Mouse (Mus musculus) heart, embryonic 15.5 days (tissue): ENCODE measurements around the gene Fam118b. TPM values are rescaled to one million over a fixed set of nuclear protein-coding genes. Genes with fewer than 3 reads are reported as not detected.
A peak's percentile ranks its signal among the peaks of the same experiment; 100 is the strongest.

Experiments
- ATAC-seq: fragments of 200-750 bp; cut with Nextera tagmentation; replicated peaks from 2 replicates; pipeline ENCODE4 v1.8.0; 2017; ENCODE audit warnings: low read depth, moderate TSS enrichment; ENCODE audit not compliant: insufficient number of reproducible peaks, insufficient read depth, low FRiP score
- H3K27ac ChIP-seq: fragments of 300-500 bp; sonication (generic); 2 replicates; pipeline ENCODE4 v1.5.1; 2015; ENCODE audit warnings: mild to moderate bottlenecking, inconsistent platforms
- H3K27me3 ChIP-seq: fragments of 300-500 bp; sonication (generic); 2 replicates; pipeline ENCODE4 v1.6.1; 2015; ENCODE audit warnings: inconsistent platforms
- H3K36me3 ChIP-seq: fragments of 300-500 bp; sonication (generic); 2 replicates; pipeline ENCODE4 v1.6.1; 2015; ENCODE audit warnings: mild to moderate bottlenecking, inconsistent platforms
- H3K4me1 ChIP-seq: fragments of 300-500 bp; sonication (generic); replicated peaks from 2 replicates; pipeline ENCODE4 v1.6.1; 2015; ENCODE audit warnings: inconsistent platforms
- H3K4me2 ChIP-seq: fragments of 300-500 bp; sonication (generic); 2 replicates; pipeline ENCODE4 v1.6.1; 2015; ENCODE audit warnings: inconsistent platforms, mild to moderate bottlenecking, moderate library complexity
- H3K4me3 ChIP-seq: fragments of 300-500 bp; sonication (generic); 2 replicates; pipeline ENCODE4 v1.5.1; 2015; ENCODE audit warnings: mild to moderate bottlenecking, inconsistent platforms
- H3K9ac ChIP-seq: fragments of 300-500 bp; sonication (generic); 2 replicates; pipeline ENCODE4 v1.6.1; 2015; ENCODE audit warnings: mild to moderate bottlenecking, inconsistent platforms
- H3K9me3 ChIP-seq: fragments of 300-500 bp; sonication (generic); replicated peaks from 2 replicates; pipeline ENCODE4 v1.6.1; 2016; ENCODE audit warnings: inconsistent platforms
- WGBS: fragments of 180-500 bp; shearing (Covaris S2); methylation state at CpG from one replicate; pipeline ENCODE4 v1.1.7; 2015; ENCODE audit warnings: mixed read lengths; 5-methylcytosine and 5-hydroxymethylcytosine counted together
- polyA plus RNA-seq: library from polyadenylated mRNA; unstranded; fragments of >200 nt; fragmentation: Nextera tagmentation; extraction: Ambion mirVana; gene quantifications from 2 replicates; pipeline ENCODE4 v1.2.1, GENCODE M21; 2015

The Fam118b gene
- polyA plus RNA-seq, result 23.2 and 26.3 TPM in 2 replicates

DNA sequence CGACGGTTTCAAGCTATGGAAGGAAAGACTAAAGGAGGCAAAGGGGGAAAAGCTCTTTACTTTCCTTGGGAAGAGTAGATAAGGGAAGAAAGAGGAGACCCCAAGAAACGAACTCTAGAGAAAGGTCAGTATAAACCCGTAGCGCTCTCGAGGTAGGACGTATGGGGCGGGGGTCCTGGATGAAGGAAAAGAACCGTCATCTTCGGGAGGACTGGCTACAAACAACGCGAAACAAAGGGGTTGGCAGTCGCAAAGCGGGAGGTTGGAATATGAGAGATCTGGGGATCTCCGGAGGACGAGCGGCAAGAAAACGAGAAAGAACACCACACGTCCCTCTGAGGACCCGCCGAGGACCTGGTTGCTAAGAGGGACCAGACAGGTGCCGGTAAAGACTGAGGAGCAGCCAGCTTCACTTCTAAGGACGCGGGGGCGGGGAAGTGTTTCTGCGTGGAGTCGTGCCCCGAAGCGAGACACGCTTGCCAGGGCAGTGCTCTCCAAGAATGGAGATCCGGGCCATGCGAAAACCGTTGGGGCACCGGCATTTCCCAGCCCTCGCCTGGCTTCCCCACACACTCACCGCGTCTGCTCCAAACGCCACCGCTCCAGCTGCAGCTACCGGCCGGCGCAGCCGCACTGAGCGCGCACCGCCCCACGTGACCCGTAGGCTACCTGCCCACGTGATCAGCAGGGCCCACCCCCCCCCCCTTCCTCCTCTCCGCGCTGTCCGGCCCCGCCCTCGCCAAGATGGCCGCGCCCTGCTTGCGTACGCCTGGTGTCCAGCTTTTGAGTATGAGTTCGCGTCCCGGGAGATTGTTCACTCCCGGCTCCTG lies at the start of gene Fam118b, which contains the start of gene Rpusd4:
TSS of gene Fam118b (minus strand) at position 660 of the 830 bp plus-strand sequence.
TSS of gene Rpusd4 (plus strand) at position 720 of the 830 bp plus-strand sequence.
- WGBS, result under 1% methylated on average over 62 of the region's 62 CpGs
- peaks cover 20% of the 10 kb centered on the region for H3K36me3 ChIP-seq
- peak within 1 kb of the TSS; percentile 91 for H3K4me2 ChIP-seq
- H3K27me3 ChIP-seq, result no peaks in the 10 kb centered on the region
- ATAC-seq, result peak; percentile 96
- peak within 1 kb of the TSS; percentile 95 for H3K4me3 ChIP-seq
- no peaks in the 10 kb centered on the region for H3K9me3 ChIP-seq
- H3K9ac ChIP-seq, result peak within 1 kb of the TSS; percentile 80
- peaks cover 17% of the 10 kb centered on the region for H3K4me1 ChIP-seq
- peak within 1 kb of the TSS; percentile 85 for H3K27ac ChIP-seq

DNA sequence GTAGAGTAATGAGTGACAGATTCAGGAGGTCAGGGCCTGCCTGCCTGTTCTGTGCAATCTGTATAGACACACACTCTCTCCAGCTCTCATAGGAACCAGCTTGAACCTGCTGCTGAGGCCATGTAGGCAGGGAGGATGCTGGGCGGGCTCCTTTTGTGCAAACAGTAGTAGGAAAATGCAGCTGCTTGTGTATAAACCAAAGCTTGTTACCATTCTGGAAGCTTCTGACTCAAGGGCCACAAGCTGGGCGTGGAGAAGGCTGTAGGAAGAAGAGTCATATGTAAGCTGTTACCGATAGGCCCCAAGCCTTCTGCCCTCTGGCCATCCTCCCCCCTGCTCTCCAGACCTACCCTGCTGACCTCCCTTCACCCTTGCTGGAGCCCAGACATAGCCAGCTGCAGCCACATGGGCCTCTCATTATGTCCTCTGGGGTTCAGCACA lies 49.2 kb upstream of the Fam118b start:
- Histone ChIP-seq H3K4me3 (no peak overlapping the region), H3K36me3 (no peaks in the 10 kb centered on the region), H3K9me3 (no peaks in the 10 kb centered on the region), H3K27me3 (no peaks in the 10 kb centered on the region), H3K27ac (no peak overlapping the region), H3K4me2 (no peak overlapping the region), H3K9ac (no peak overlapping the region), H3K4me1 (peaks cover 23% of the 10 kb centered on the region)
- no peak for ATAC-seq
- 79% methylated on average over 3 of the region's 3 CpGs for WGBS

DNA sequence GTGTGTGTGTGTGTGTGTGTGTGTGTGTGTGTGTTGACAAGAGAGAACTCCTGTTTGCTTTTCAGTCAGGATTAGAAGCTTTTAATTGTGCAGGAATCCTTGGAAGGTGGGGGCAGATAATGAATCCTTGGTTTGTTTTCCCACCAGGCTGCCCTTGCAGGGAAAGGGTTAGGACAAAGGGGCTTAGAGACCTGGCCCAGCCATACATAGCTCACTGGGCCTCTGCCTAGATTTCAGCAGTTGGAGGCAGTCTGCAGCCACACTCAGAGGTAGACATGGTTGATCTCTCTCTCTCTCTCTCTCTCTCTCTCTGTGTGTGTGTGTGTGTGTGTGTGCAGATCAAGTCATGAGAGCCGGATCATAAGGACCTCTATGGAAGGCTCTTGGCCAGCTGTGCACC lies 46.6 kb upstream of the Fam118b start:
- Histone ChIP-seq H3K27me3 (no peaks in the 10 kb centered on the region), H3K4me2 (no peak overlapping the region), H3K27ac (no peak overlapping the region), H3K9me3 (no peaks in the 10 kb centered on the region), H3K4me1 (peaks cover 23% of the 10 kb centered on the region), H3K4me3 (no peak overlapping the region), H3K9ac (no peak overlapping the region), H3K36me3 (no peaks in the 10 kb centered on the region)
- 31% methylated on average over 1 of the region's 1 CpGs for WGBS
- no peak for ATAC-seq

DNA sequence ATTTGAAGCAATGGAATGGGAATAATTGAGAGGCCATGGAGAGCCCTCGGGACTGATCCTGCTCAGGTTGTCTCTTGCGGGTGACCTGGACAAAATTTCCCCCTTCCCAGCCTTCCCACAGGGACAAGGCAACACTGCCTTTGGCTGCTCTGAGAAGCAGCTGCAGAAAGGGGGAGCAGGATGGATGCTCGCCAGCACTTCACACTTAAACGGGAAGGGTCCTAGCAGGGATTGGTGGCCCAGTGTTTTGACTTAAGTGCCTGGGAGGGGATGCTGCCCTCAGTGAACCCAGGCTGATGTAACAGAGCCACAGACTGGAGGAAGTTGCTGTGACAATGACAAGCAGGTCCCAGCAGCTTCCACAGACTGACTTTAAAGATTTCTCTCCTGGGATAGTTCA lies 46.0 kb upstream of the Fam118b start:
- peak overlapping the region; percentile 19; the same call in 1 of the 2 replicates for H3K9ac ChIP-seq
- WGBS, result 36% methylated on average over 4 of the region's 4 CpGs
- H3K4me3 ChIP-seq, result no peak overlapping the region
- H3K27me3 ChIP-seq, result no peaks in the 10 kb centered on the region
- no peak overlapping the region for H3K27ac ChIP-seq
- no peaks in the 10 kb centered on the region for H3K36me3 ChIP-seq
- no peak overlapping the region for H3K4me2 ChIP-seq
- no peaks in the 10 kb centered on the region for H3K9me3 ChIP-seq
- ATAC-seq, result no peak
- peaks cover 23% of the 10 kb centered on the region for H3K4me1 ChIP-seq

DNA sequence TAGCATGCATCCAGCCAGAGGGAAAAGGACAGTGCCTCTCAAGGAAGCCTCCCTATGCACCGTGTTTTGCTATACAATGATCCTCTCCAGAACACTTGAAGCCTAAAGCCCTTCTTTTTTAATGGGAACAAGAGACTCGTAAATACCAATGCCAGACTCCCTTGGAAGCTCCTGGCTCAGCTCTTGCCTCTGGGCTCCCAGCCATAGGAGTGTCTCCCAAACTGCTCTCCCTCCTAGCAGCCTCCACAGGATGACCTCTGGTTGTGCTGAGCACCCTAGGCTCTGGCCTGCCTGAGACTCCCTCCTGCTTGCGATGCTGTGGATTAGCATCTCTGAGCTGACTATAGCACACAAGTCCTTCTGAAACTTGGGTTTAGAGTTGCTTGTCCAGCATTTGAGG lies 44.9 kb upstream of the Fam118b start:
- 43% methylated on average over 3 of the region's 3 CpGs for WGBS
- Histone ChIP-seq H3K27ac (peak overlapping the region; percentile 13; the same call in 1 of the 2 replicates), H3K36me3 (no peaks in the 10 kb centered on the region), H3K4me2 (no peak overlapping the region), H3K9ac (no peak overlapping the region), H3K4me1 (peaks cover 18% of the 10 kb centered on the region), H3K27me3 (no peaks in the 10 kb centered on the region), H3K9me3 (no peaks in the 10 kb centered on the region), H3K4me3 (no peak overlapping the region)
- no peak for ATAC-seq

DNA sequence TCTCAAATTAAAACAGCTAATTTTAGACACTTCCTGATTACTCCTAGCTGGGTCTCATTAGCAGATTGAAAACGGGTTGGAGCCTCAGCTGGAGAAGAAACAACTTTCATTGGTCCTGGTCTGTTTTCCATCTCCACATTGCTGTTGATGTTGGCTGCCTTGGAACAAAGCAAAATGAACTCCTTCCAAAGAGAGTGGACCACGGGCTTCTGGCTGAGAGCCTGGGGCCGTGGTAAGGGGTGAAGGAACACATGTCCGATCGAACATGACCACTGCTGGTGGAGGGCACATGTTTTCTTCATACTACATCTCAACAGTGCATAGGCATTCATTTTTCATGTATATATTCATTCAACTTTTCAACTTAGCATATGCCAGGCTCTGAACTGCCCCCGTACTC lies 42.8 kb upstream of the Fam118b start:
- no peaks in the 10 kb centered on the region for H3K9me3 ChIP-seq
- peaks cover 16% of the 10 kb centered on the region for H3K4me1 ChIP-seq
- no peak for ATAC-seq
- no peak overlapping the region for H3K9ac ChIP-seq
- H3K4me2 ChIP-seq, result no peak overlapping the region
- no peaks in the 10 kb centered on the region for H3K27me3 ChIP-seq
- no peak overlapping the region for H3K27ac ChIP-seq
- H3K4me3 ChIP-seq, result no peak overlapping the region
- H3K36me3 ChIP-seq, result no peaks in the 10 kb centered on the region
- 72% methylated on average over 6 of the region's 6 CpGs for WGBS

DNA sequence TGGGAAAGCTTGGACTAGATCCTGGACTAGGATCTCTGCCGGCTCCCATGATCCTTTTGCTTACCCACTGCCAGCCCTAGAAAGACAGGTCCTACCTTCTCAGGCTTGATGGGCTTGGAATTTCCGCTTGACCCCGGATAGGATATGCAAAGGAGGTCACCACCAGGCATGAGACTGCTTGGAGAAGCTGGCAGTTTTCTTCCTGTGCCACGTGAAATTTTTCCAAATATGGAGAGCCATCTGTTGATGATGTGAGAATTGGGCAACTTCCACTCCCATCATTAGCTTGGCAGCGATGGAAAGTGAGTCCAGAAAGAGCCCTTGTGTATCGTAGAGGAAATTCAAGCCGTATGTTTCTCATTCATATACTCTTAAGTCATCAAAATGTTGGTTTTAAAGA lies 39.9 kb upstream of the Fam118b start:
- WGBS, result 71% methylated on average over 7 of the region's 7 CpGs
- Histone ChIP-seq H3K4me1 (peaks cover 2% of the 10 kb centered on the region), H3K4me3 (no peak overlapping the region), H3K27me3 (no peaks in the 10 kb centered on the region), H3K4me2 (no peak overlapping the region), H3K9me3 (no peaks in the 10 kb centered on the region), H3K9ac (no peak overlapping the region), H3K27ac (no peak overlapping the region), H3K36me3 (no peaks in the 10 kb centered on the region)
- ATAC-seq, result no peak

DNA sequence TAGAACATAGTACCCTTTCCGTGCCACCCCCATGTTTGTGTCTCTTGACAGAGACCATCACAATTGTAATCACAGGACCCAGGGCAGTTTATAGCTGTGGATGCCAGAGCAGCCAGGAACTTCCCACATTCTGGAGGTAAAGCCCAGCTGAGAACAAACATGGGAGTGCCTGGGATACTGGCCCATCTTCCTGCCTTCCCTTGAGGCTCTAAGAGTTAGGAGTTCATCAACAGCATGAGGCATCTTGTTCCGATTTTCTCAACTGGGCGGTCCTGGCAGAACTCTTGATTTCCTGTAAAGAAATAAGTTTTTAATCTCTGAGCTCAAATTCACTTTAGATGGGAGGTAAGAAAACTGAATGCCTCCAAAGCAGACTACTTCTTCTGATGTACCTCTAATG lies 34.6 kb upstream of the Fam118b start:
- no peaks in the 10 kb centered on the region for H3K36me3 ChIP-seq
- WGBS, result 87% methylated on average over 3 of the region's 3 CpGs

DNA sequence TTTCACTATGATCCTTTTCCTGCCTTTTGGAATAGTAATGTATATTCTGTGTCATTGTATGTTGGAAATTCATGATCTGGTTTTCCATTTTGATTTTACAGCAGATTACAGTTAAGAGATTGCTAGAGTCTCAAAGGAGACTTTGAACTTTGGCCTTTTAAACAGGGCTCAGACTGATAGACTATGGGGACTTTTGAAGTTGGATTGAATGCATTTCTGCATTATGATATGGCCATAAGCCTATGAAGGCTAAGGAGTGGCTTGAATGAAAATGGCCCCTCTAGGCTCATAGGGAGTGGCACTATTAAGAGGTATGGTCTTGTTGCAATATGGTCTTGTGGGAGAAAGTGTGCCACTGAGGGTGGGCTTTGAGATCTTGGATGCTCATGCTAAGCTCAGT lies 30.2 kb upstream of the Fam118b start:
- no peaks in the 10 kb centered on the region for H3K4me1 ChIP-seq
- no peaks in the 10 kb centered on the region for H3K36me3 ChIP-seq
- H3K27ac ChIP-seq, result no peak overlapping the region
- no peak overlapping the region for H3K4me3 ChIP-seq
- H3K4me2 ChIP-seq, result no peak overlapping the region
- ATAC-seq, result no peak
- no peak overlapping the region for H3K9ac ChIP-seq
- no peaks in the 10 kb centered on the region for H3K27me3 ChIP-seq
- H3K9me3 ChIP-seq, result no peaks in the 10 kb centered on the region

More for the DNA sequence above, 34.6 kb upstream of the Fam118b start:
- Histone ChIP-seq H3K9me3 (no peaks in the 10 kb centered on the region), H3K9ac (no peak overlapping the region), H3K4me1 (no peaks in the 10 kb centered on the region), H3K27ac (no peak overlapping the region), H3K4me3 (no peak overlapping the region), H3K4me2 (no peak overlapping the region), H3K27me3 (no peaks in the 10 kb centered on the region)
- no peak for ATAC-seq

DNA sequence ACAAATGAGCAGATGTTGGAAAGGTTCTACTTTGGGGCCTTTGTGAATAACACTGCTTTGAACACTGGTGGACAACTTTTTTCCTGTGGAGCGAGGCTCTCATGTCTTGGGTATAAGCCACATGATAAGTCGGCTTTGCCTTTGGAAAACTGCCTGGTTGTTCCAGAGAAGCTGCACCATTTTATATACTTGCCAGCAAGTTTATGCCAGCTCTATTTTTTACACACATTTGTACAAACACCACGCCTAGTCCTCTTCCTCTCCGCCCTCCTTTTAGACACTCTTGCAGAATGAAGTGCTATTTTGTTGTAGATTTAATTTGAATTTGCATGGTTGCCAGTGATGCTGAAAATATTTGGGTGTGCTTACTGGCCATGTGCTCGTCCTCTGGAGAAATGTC lies 25.9 kb upstream of the Fam118b start:
- no peak overlapping the region for H3K27ac ChIP-seq
- no peak overlapping the region for H3K4me2 ChIP-seq
- no peaks in the 10 kb centered on the region for H3K36me3 ChIP-seq
- H3K27me3 ChIP-seq, result no peaks in the 10 kb centered on the region
- H3K9me3 ChIP-seq, result no peaks in the 10 kb centered on the region
- no peak for ATAC-seq
- H3K4me1 ChIP-seq, result no peaks in the 10 kb centered on the region; the same call in 1 of the 2 replicates
- H3K4me3 ChIP-seq, result no peak overlapping the region
- WGBS, result 68% methylated on average over 5 of the region's 5 CpGs
- no peak overlapping the region for H3K9ac ChIP-seq

DNA sequence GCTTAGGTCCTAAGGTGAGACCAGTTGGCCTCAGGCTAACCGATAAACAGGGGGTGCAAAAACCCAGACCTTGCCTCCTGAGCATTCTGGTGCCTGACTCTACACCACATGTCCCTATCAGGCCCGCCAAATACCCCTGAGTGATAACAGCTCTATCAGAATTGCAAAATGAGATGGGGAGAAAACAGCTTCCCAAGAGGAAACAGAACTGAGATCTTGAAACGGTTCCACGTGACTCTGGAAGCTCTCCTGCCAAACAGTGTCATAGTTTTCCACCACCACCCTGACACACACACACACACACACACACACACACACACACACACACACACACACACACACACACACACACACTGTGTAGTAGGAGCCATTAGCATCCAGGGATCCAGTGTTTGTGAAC lies 23.3 kb upstream of the Fam118b start:
- Histone ChIP-seq H3K27me3 (no peaks in the 10 kb centered on the region), H3K4me3 (no peak overlapping the region), H3K4me2 (no peak overlapping the region), H3K27ac (no peak overlapping the region), H3K9me3 (no peaks in the 10 kb centered on the region), H3K4me1 (peaks cover 2% of the 10 kb centered on the region), H3K36me3 (no peaks in the 10 kb centered on the region), H3K9ac (no peak overlapping the region)
- WGBS, result 30% methylated on average over 4 of the region's 4 CpGs
- ATAC-seq, result no peak

DNA sequence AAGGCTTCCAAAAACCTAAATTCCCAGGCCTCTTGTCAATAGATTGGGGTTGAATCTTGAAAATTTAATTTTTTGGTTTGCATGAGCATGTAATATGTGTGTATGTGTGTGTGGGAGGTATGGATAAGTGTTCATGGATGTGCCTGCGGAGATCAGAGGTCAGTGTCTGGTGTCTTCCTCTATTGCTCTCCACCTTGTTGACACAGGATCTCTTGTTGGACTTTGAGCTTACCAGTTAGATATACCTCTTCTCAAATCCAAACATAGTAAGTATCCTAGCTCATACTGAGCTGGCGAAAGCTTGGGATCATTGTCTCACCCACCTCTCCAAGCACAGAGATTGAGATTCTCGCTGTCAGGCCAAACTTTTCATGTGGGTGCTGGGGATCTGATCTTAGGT lies 22.8 kb upstream of the Fam118b start:
- Histone ChIP-seq H3K27ac (no peak overlapping the region), H3K27me3 (no peaks in the 10 kb centered on the region), H3K4me2 (no peak overlapping the region), H3K9me3 (no peaks in the 10 kb centered on the region), H3K36me3 (no peaks in the 10 kb centered on the region), H3K4me1 (peaks cover 2% of the 10 kb centered on the region), H3K9ac (no peak overlapping the region), H3K4me3 (no peak overlapping the region)
- WGBS, result 92% methylated on average over 3 of the region's 3 CpGs
- no peak for ATAC-seq
